Mouse (Mus musculus) G1E-ER4 (cell line): Measurements from ENCODE around the gene Pvalb. TPM values are rescaled to one million over a fixed set of nuclear protein-coding genes. Genes with fewer than 3 reads are reported as not detected.

Experiments
- GATA1 ChIP-seq: IDR thresholded peaks from one replicate; pipeline ENCODE4 v1.8.0; 2012; ENCODE audit warnings: low read length, inconsistent platforms
- polyA plus RNA-seq: library from polyadenylated mRNA; stranded (reverse); fragments of >175 nt; gene quantifications from 2 replicates; pipeline ENCODE4 v1.2.3, GENCODE M21; 2012

The Pvalb gene
- polyA plus RNA-seq, 1 experiment = not detected

DNA sequence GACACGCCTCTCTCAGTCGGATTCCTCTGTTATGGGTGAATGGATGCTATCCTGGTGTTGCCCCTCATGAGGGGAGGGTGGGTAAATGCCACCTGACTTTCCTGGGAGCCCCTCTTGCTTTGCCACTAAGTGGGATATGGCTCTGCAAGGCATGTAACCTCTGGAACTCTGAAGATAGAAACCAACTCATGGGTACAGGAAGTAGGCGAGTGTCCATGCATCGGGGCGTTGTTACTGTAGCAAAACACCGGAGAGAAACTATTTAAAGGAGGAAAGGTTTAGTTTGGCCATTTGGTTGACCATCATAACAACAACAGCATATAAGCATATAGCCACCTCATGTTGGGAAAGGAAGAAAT, 31.3 kb downstream of the Pvalb start:
- no peak for TF ChIP-seq GATA1

DNA sequence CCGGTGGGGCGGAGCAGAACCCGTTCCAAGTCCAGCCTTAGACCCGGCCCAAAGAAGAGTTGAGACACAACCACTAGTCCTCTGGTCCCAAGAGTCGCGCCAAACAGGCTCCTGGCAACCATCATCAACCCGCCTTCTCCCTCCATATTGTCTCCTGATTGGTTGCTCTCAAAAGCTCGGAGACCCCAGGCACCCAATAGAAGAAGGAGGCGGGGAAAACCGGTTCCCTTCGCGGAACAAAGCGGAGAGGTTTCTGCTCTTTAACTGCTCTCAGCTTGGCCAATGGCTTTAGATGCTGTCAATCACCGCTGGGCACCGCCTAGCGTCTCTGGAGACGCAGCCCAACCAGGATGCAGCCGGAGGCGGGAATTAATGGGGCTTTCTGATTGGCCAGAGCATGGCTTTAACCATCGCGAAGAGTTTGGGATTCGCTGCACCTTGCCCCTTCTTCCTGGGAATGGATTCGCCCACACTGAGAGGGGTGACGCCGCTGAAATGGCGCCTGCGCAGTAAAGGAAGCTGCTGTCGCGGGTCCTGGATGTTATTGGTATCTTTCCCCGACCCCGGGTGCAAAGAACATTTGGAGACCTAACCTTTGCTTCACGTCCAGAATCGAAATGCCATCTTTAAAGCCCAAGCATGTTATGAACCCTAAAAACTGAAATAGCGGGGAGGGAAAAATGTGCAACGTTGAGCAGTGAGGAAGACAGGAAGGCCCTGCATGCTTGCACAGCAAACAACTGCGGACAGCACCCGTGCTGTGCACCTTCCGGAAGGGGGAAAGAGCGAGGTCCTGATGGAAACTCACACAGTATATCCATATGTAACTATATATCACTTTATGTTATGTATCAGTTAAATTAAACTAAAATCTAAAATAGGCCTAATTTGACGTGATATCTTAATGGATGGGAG, 32.0 kb downstream of the Pvalb start, which contains the start of gene Ift27:
Ift27 (minus strand) TSS at position 136 of the 915 bp plus-strand sequence.
- no peak for TF ChIP-seq GATA1

DNA sequence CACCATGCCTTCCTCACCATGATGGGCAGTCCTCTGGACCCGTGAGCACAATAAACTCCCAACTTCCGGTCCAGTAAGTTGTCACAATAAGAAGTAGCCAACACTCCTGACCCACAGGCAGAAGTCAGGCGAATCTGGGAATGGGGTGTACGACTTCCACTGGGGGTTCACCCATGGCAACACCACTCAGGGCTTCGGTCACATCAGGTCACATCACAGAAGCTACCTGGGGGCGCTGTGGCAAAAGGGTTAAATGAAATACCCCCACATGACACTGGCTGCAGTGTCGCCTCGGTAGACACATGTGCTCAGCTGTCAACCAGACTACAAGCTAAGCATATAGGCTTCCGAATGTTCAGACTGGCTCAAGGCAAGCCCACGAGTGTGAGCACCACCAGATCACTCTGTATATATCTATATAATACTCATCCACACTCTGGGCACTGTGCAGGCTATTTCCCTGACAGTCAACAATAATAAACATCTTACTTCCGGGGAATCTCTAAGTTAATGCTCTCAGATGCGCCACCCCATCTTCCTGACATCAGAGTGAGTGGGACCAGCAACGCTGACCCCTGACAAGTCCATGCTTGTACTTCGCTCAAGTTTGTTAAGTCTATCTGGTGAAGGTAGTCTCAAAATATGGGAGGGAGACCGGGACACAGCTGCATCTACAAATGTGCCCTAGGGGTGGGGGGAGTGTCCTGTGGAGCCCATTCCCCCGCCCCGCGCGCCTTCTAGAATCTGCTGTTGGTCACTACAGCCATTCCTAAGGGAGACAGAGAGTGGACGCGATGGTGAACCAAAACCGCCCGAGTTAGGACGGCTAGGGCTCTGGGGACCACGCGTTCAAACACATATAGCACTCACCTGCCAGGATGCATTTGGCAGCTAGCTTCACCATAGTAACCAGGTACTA, 33.0 kb downstream of the Pvalb start:
- TF ChIP-seq GATA1 = no peak

DNA sequence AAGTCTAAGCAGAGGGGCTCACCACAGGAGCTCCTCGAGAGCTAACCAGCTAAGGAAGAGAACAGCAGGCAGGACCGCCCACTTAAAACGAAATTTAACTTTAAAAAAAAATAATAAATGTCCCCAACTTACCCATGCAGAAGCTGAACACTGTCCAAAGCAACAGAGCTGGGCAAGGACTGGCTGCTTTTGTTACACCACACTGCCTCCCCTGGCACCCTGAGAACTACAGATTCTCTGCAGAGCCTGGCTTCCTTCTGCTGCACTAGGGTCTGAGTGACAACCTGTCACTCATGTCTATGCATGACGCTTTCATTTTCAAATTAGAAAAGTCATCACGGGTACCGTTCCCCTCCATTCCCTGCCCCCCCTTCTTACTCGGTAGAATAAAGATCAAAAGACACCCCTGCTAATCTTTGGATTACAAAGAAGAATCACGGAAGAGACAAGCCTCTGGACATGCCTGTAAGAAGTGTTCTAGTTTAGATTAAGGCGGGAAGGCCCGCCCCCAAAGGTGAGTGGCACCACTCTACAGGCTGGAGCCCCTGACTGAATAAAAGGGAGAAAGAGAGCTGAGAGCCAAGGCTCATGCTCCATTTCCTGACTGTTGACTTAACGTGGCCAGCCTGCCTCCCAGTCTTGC, 33.8 kb downstream of the Pvalb start:
- TF ChIP-seq GATA1 = no peak

DNA sequence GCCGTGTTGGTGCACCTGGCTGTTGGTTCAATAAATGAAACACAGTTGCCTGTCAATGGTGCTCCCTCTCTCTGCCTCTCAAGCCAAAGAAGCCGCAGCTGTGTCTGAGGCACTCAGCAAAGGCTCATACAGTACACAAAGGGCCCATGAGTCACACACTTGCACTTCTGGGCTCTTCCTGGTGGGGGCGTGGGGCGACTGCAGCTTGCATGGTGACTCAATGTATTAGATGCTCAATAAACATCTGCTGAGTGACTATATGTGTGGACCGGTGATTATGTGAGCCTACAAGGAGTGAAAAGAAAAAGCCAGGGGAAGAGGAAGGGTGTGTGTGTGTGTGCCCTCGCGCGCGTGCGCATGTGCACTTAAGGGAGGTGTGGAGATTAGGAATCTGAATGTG, 34.5 kb downstream of the Pvalb start:
- TF ChIP-seq GATA1 = no peak

DNA sequence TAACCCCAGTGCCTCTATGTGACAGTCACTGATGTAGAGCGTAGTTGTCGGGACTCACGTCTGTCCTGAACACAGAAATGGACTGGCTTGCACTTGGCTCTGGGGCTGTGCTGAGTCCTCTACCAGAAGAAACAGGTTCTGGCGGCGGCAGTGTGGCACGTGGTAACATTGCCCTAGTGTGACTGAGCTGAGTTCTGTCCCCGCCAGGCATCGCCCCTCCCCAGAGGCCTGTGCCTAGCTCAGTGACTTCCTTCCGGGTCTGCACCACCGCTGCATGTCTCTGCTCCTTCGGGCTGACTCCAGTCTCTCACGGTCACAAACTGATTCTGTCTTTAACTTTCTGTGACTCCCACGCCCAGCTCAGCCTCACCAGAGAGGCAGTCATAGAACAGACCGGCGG, 35.5 kb downstream of the Pvalb start:
- no peak for TF ChIP-seq GATA1

DNA sequence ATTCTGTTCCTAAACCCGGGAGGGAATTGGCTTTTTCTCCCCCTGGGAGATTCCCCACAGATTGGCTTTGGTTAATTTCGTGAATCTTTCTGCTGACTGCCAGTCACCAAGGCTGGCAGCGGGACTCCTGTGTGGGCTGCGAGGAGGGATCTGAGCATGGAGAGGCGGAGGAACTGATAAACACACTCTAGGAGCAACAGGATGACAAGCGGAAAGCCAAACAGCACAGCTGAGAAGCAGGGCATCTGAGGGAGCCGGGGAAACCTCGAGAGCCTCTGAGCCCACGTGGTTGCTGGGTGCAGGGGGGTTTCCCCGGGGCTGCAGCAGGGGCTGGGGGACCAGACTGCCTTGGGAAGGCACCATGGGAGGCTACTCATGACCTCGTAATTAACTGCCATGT, 36.6 kb downstream of the Pvalb start:
- TF ChIP-seq GATA1 = no peak

DNA sequence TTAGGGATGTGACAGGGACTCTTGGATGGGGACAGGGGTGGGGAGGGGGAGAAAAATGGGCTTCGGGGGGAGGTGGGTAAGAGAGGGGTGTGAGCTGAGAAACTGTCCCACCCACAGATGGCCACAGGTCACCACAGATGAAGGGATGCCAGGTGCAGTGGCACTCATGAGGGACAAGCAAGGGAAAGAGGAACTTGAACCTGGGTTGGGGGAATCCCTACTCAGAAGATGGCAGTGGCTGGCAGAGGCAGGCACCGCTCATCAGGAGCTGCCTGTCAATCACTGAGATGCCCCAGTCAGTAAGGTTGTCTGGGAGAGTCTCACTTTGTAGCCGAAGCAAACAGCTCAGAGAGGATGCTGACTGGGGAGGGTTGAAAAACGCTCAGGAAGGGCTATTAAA, 40.9 kb downstream of the Pvalb start:
- no peak for TF ChIP-seq GATA1

DNA sequence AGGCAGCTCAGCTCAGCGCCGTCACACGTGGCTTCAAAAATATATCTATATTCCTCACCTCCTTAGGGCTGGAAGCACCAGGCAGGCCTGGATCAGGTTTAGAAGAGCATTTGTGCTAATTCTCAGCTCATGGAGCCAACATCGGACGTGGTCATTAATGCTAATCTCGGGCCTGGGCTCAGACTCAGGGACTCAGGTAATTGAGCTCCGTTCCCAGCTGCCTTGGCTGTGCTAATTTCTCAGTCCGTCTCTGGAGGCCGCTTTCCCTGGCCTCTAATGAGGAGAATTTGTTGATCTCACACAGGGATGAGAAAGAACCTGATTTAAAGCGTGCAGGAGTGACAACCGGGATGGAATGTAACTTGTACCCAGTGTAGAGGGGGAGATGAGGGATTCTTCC, 41.7 kb downstream of the Pvalb start:
- TF ChIP-seq GATA1 = no peak

DNA sequence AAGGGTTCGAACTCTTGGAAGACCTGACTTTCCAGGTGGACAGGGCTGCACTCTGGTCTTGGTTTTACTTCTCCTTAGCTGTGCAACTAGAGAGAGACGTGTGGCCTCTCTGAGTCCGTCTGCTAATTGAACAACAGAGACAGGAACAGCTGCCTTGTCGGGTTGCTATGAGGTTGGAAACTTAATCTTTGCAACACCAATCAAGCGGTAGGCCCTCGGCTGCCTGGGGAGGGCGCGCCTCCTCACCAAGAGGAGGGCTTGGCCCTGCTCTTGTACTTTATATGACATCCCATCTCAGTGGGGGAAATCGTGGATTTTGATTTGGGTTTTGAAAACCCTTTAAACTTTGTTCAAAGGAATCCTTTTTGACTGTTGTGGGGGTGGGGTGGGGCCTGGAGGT, 44.3 kb downstream of the Pvalb start:
- no peak for TF ChIP-seq GATA1

DNA sequence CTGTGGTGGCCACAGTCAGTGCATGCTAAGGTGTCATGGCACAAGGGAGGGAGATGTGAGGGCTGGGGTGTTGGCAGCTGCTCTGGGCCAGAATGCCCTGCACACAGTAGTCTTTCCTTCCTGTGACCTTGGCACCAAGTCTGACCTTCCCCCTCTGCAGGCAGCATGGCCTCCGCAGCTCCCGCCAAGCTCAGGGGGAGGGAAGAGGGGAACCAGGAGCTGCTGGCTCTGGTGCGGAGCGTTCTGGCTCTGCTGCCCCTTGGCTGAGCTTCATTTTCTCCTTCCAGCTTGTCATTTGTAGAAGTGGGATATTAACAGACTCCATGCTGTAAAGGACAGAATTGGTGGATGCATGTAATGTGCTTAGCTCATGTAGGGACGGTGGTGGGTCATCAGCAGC, 47.9 kb downstream of the Pvalb start:
- no peak for TF ChIP-seq GATA1

DNA sequence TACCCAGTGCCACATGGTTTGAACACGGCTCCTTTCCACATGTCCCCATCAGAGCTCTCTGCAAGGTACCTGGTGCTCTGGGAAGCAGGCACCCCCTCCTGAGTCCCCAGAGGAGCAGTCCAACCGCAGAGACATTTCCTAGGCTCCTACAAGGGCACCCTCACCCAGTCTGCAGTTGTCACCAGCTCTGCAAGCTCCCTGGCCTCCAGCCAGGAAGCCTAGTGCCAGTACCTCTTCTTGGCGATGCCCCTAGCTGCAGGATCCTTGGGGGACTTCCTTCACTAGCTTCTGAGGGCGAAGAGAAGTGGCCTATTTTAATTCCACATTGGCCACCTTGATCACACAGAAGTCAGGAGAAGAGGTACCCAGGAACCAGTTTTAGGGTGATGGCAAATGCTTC, 48.4 kb downstream of the Pvalb start:
- no peak for TF ChIP-seq GATA1

DNA sequence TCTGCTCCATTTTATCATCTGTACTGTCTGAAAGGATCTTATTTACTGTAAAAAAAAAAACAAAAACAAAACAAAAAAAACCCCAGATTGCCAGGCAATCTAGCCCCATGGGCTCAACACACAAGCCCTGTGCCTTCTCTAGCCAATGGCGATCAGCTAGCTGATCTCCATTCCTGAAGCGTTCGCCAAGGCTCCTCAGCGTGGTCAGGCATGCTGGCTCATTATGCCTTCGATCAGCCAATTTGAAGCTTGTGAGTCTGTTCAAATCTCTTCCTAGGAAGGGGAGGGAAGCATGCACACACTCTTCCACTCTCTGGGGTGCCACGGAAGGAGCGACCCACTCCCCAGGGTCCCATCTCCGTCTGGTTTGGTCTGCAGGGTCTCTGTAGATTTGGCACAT, 48.9 kb downstream of the Pvalb start:
- TF ChIP-seq GATA1 = no peak

DNA sequence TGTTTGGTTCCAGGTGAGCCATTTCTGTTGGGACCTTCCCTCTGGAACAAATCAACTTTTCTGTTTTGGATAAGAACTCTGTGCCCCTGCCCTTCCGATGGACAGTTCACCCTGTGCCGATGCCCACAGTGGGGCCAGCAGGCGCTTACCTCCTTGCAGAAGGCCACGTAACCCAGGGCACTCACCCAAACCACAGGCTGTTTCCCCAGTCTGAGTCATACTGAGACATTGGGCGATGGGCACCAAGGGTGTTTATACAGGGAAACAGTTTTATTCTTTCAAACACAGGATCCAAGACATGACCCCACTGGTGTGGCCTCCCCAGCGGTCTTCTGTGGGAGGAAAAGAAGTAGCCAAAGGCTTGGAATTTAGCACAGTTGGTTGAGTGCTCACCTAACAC, 50.8 kb downstream of the Pvalb start:
- TF ChIP-seq GATA1 = no peak

DNA sequence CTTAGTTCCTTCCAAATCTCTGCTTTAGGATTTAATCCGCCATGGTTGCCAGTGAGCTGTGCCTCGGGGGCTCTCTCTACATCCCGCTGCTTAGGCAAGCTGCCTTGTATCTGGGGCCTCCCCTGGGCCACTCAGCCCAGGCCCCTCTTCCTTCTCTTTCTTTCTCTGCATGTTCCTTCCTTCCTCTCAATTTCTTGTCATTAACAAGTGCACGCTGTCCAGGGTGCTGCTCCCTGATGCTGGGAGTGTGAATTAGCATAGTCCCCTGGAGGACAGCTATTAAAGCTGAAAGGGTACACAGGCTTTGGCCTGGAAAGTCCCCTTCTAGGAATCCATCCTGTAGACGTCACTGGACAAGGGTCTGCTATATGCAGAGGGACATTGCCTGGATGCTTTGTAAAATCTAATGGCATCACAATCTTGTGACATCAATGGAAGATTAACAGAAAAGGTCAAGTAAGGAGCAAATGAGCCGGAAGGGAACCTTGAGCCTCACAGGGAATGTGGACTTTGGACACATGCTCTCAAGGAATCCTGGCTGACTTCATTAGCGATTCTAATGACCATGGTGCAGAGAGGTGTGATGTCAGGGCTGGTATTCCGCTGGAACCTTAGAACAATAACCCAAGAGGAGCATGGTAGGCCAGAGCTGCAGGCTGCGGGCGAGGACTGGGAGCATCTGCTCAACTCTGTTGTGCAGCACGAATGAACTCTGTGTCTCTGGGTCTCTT, 53.0 kb downstream of the Pvalb start:
- TF ChIP-seq GATA1 = no peak
